Mouse (Mus musculus): Measurements from ENCODE around the gene Calcoco1. TPM values are rescaled to one million over a fixed set of nuclear protein-coding genes. Genes with fewer than 3 reads are reported as not detected.
A peak's percentile ranks its signal among the peaks of the same experiment; 100 is the strongest.

Calcoco1 gene
- polyA plus RNA-seq, 1 experiment from 2014 or later, result 43.3 TPM

- H3K4me1 ChIP-seq (replicated peaks), result peaks cover 30% of the 10 kb centered on the region
- peak overlapping the region; percentile 73 for H3K27ac ChIP-seq (replicated peaks)
- H3K36me3 ChIP-seq, result peaks cover 47% of the 10 kb centered on the region
- no peak overlapping the region for H3K9ac ChIP-seq
- H3K4me3 ChIP-seq, result no peak overlapping the region
- H3K4me2 ChIP-seq, result no peak overlapping the region
- 41% methylated on average over 6 of the region's 6 CpGs for WGBS
- no peaks in the 10 kb centered on the region for H3K9me3 ChIP-seq
- H3K27me3 ChIP-seq, result no peaks in the 10 kb centered on the region
- ATAC-seq (ENCODE audit: low FRiP score, low read depth), result peak; percentile 38; the same call in 1 of the 2 replicates
These were observed 14.2 kb downstream of the Calcoco1 start for GRCm38 (mm10) chr15:102707736-102708269.

- H3K4me3 ChIP-seq, result no peak overlapping the region
- H3K27ac ChIP-seq (replicated peaks), result peak overlapping the region; percentile 75
- H3K27me3 ChIP-seq, result no peaks in the 10 kb centered on the region
- peaks cover 30% of the 10 kb centered on the region for H3K36me3 ChIP-seq
- no peak overlapping the region for H3K4me2 ChIP-seq
- 45% methylated on average over 7 of the region's 7 CpGs for WGBS
- peaks cover 30% of the 10 kb centered on the region for H3K4me1 ChIP-seq (replicated peaks)
- no peak overlapping the region for H3K9ac ChIP-seq
- peak; percentile 43; the same call in 1 of the 2 replicates for ATAC-seq (ENCODE audit: low FRiP score, low read depth)
- H3K9me3 ChIP-seq, result no peaks in the 10 kb centered on the region
These were observed 16.0 kb downstream of the Calcoco1 start for GRCm38 (mm10) chr15:102705923-102706503.

GRCm38 (mm10) chr15:102705226-102705894 is 16.6 kb downstream of the Calcoco1 start:
- ATAC-seq (ENCODE audit: low FRiP score, low read depth), result peak; percentile 55
- Histone ChIP-seq H3K36me3 (peaks cover 23% of the 10 kb centered on the region), H3K9me3 (no peaks in the 10 kb centered on the region), H3K4me3 (no peak overlapping the region), H3K4me1 (replicated peaks) (peaks cover 30% of the 10 kb centered on the region), H3K9ac (no peak overlapping the region), H3K27ac (replicated peaks) (peak overlapping the region; percentile 75), H3K27me3 (no peaks in the 10 kb centered on the region), H3K4me2 (no peak overlapping the region)
- WGBS, result 31% methylated on average over 9 of the region's 9 CpGs

GRCm38 (mm10) chr15:102704806-102705205 is 17.2 kb downstream of the Calcoco1 start:
- peak; percentile 7; the same call in 1 of the 2 replicates for ATAC-seq (ENCODE audit: low FRiP score, low read depth)
- no peak overlapping the region for H3K4me3 ChIP-seq
- H3K9me3 ChIP-seq, result no peaks in the 10 kb centered on the region
- peaks cover 30% of the 10 kb centered on the region for H3K4me1 ChIP-seq (replicated peaks)
- WGBS, result 73% methylated on average over 5 of the region's 5 CpGs
- H3K9ac ChIP-seq, result no peak overlapping the region
- H3K27ac ChIP-seq (replicated peaks), result peak overlapping the region; percentile 75
- no peaks in the 10 kb centered on the region for H3K27me3 ChIP-seq
- peaks cover 17% of the 10 kb centered on the region for H3K36me3 ChIP-seq
- no peak overlapping the region for H3K4me2 ChIP-seq

DNA sequence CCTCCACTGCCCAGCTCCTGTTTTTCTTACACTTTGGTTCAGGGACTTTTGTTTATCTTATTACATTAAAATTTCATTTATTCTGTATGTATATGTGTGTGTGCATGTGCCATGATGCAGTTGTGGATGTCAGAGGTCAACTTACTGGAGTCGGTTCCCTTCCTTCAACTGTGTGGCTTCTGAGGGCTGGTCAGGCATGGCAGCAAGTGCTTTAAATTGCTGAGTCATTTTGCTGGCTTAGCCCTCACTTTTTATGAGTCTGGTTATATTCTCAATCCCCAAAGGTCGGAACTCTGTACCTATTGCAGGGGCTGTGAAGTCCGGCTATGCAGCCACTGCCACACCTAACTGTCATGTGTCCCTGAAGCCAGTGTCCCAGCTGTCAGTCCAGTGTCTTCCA is 19.0 kb downstream of the Calcoco1 start:
- no peaks in the 10 kb centered on the region for H3K36me3 ChIP-seq
- 87% methylated on average over 3 of the region's 3 CpGs for WGBS
- no peak overlapping the region for H3K9ac ChIP-seq
- H3K27ac ChIP-seq (replicated peaks), result no peak overlapping the region
- H3K4me2 ChIP-seq, result no peak overlapping the region
- peaks cover 7% of the 10 kb centered on the region for H3K27me3 ChIP-seq
- peaks cover 32% of the 10 kb centered on the region for H3K4me1 ChIP-seq (replicated peaks)
- no peak overlapping the region for H3K4me3 ChIP-seq
- H3K9me3 ChIP-seq, result no peaks in the 10 kb centered on the region
- no peak for ATAC-seq (ENCODE audit: low FRiP score, low read depth)

- no peaks in the 10 kb centered on the region for H3K9me3 ChIP-seq
- peaks cover 24% of the 10 kb centered on the region for H3K4me1 ChIP-seq (replicated peaks)
- H3K9ac ChIP-seq, result no peak overlapping the region
- no peak overlapping the region for H3K27ac ChIP-seq (replicated peaks)
- WGBS, result 3% methylated on average over 11 of the region's 11 CpGs
- no peaks in the 10 kb centered on the region for H3K36me3 ChIP-seq
- no peak overlapping the region for H3K4me2 ChIP-seq
- ATAC-seq (ENCODE audit: low FRiP score, low read depth), result 0 out of 2 replicates have a peak, but pooled peaks have one; percentile 14
- no peak overlapping the region for H3K4me3 ChIP-seq
- H3K27me3 ChIP-seq, result peaks cover 44% of the 10 kb centered on the region
These were observed 23.8 kb downstream of the Calcoco1 start for GRCm38 (mm10) chr15:102698193-102698592.

DNA sequence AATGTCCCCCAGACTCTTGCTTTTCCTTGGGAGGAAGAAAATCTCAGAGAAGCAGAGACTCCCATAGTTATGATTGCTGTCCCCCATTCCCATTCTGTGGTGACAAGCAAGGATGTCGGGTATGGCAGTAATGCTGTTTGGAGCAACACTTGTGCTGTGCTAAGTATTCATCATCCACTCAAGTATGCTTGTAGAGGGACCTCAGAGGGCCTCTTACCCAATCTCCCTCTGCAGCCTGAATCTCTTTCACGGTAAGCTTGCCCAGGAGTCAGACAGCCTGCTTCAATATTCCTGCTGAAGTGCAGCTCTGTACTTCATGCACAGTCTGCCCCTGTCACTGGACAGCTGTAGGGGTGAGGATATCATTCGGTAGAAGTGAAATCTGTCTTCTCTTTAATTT is 25.1 kb downstream of the Calcoco1 start:
- H3K27me3 ChIP-seq, result peaks cover 44% of the 10 kb centered on the region
- no peaks in the 10 kb centered on the region for H3K36me3 ChIP-seq
- no peak overlapping the region for H3K4me3 ChIP-seq
- no peak overlapping the region for H3K27ac ChIP-seq (replicated peaks)
- ATAC-seq (ENCODE audit: low FRiP score, low read depth), result no peak
- H3K4me2 ChIP-seq, result no peak overlapping the region
- H3K4me1 ChIP-seq (replicated peaks), result peaks cover 35% of the 10 kb centered on the region
- 53% methylated on average over 3 of the region's 3 CpGs for WGBS
- H3K9ac ChIP-seq, result no peak overlapping the region
- H3K9me3 ChIP-seq, result no peaks in the 10 kb centered on the region

DNA sequence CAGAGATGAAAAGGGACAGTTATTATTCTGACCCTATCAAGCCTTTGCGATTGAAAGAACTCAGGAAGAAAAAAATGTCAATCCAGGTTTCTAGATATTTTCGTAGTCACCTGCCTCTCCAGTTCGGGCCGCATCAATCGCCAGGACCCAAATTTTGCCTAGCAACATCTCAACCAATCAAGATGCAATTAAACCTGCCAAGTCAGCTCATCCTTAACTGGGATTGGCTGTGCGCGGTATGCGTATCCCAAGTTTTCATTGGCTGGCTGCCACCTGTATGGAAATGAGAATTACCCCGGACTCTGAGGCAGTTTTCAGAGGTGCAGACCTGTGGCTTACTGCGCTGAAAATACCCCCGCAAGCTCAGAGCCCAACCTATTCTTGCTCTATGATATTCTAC is 28.4 kb downstream of the Calcoco1 start:
- no peaks in the 10 kb centered on the region for H3K9me3 ChIP-seq
- no peak overlapping the region for H3K9ac ChIP-seq
- H3K4me3 ChIP-seq, result peak overlapping the region; percentile 44
- H3K36me3 ChIP-seq, result no peaks in the 10 kb centered on the region
- ATAC-seq (ENCODE audit: low FRiP score, low read depth), result peak; percentile 64
- H3K4me1 ChIP-seq (replicated peaks), result peaks cover 36% of the 10 kb centered on the region
- peak overlapping the region; percentile 83 for H3K27ac ChIP-seq (replicated peaks)
- H3K27me3 ChIP-seq, result peaks cover 47% of the 10 kb centered on the region
- under 1% methylated on average over 11 of the region's 11 CpGs for WGBS
- H3K4me2 ChIP-seq, result peak overlapping the region; percentile 75

GRCm38 (mm10) chr15:102692991-102693411 is 29.0 kb downstream of the Calcoco1 start:
- peaks cover 46% of the 10 kb centered on the region for H3K27me3 ChIP-seq
- H3K4me1 ChIP-seq (replicated peaks), result peaks cover 33% of the 10 kb centered on the region
- WGBS, result under 1% methylated on average over 32 of the region's 32 CpGs

DNA sequence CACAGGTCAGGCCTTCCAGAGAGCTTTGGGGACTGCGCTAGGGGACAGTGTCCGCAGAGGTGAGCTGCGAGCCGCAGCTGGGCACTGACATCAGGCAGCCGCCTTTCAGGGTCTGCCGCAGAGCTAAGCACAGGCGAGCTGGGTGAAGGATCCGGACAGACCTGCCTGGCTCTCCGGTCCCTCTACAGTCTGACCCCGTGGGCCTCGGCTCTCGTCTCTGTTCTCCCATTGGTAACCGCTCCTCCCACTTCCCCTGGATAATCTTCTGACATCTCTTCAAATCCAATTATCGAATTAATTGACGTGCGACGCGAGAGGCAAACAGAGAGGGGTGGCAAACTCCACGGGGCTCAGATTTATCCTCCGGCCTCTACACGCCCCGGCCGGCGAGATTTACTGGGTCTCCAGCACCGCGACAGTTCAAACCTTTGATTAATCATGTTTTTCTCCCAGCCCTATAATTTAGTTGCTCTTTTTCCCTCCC is 29.6 kb downstream of the Calcoco1 start:
- no peaks in the 10 kb centered on the region for H3K9me3 ChIP-seq
- peak overlapping the region; percentile 83 for H3K27ac ChIP-seq (replicated peaks)
- H3K9ac ChIP-seq, result peak overlapping the region; percentile 69
- H3K4me2 ChIP-seq, result peak overlapping the region; percentile 75
- no peaks in the 10 kb centered on the region for H3K36me3 ChIP-seq
- ATAC-seq (ENCODE audit: low FRiP score, low read depth), result peak; percentile 40; the same call in 1 of the 2 replicates
- 1% methylated on average over 26 of the region's 26 CpGs for WGBS
- peaks cover 33% of the 10 kb centered on the region for H3K4me1 ChIP-seq (replicated peaks)
- peak overlapping the region; percentile 44 for H3K4me3 ChIP-seq
- H3K27me3 ChIP-seq, result peaks cover 41% of the 10 kb centered on the region

More at GRCm38 (mm10) chr15:102692991-102693411, 29.0 kb downstream of the Calcoco1 start:
- peak overlapping the region; percentile 44 for H3K4me3 ChIP-seq
- peak overlapping the region; percentile 75 for H3K4me2 ChIP-seq
- peak overlapping the region; percentile 83 for H3K27ac ChIP-seq (replicated peaks)
- no peaks in the 10 kb centered on the region for H3K9me3 ChIP-seq
- no peaks in the 10 kb centered on the region for H3K36me3 ChIP-seq
- peak; percentile 76 for ATAC-seq (ENCODE audit: low FRiP score, low read depth)
- peak overlapping the region; percentile 69 for H3K9ac ChIP-seq

DNA sequence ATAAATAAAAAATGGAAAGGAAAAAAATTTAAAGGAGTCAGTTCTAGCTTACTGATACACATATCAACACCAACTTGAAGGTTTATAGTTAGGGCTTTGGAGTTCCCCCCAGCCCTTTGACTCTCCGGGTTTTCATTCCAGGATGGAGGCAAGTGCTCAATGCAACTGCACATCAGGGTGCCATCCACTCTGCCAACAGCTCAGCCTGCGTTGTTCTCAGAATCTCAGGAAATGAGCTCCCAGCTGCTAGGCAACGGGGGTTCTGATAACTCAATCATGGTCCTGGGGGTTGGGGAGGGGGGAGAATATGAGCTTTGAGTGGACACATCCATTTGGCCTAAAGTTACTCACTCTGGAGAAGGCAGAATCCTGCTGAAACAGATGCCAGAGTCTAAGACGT is 36.2 kb downstream of the Calcoco1 start:
- WGBS, result 6% methylated on average over 4 of the region's 4 CpGs
- Histone ChIP-seq H3K4me1 (replicated peaks) (peaks cover 11% of the 10 kb centered on the region), H3K36me3 (no peaks in the 10 kb centered on the region), H3K27me3 (peaks cover 12% of the 10 kb centered on the region), H3K4me2 (no peak overlapping the region), H3K9me3 (no peaks in the 10 kb centered on the region), H3K27ac (replicated peaks) (no peak overlapping the region), H3K9ac (no peak overlapping the region), H3K4me3 (no peak overlapping the region)
- peak; percentile 53; the same call in 1 of the 2 replicates for ATAC-seq (ENCODE audit: low FRiP score, low read depth)

- Histone ChIP-seq H3K9ac (no peak overlapping the region), H3K9me3 (no peaks in the 10 kb centered on the region), H3K27me3 (0 out of 2 replicates have a peak, but pooled peaks cover 4% of the 10 kb centered on the region), H3K4me2 (no peak overlapping the region), H3K4me1 (replicated peaks) (peaks cover 11% of the 10 kb centered on the region), H3K27ac (replicated peaks) (no peak overlapping the region), H3K4me3 (no peak overlapping the region), H3K36me3 (no peaks in the 10 kb centered on the region)
- WGBS, result 31% methylated on average over 1 of the region's 1 CpGs
- ATAC-seq (ENCODE audit: low FRiP score, low read depth), result no peak
These were observed 38.3 kb downstream of the Calcoco1 start for GRCm38 (mm10) chr15:102683670-102684069.
